Mouse (Mus musculus): ENCODE results near the gene Mob3b.

- no peak for TF ChIP-seq CTCF (IDR thresholded peaks at IDR 0.05; ENCODE audit: extremely low read depth, insufficient read depth, insufficient read length, insufficient replicate concordance)
- no peak for TF ChIP-seq POLR2A (IDR thresholded peaks at IDR 0.05; ENCODE audit: low read depth, low read length)
Measured at GRCm38 (mm10) chr4:35049742-35050058, 107.6 kb downstream of the Mob3b start.

Measured in spleen, adult 2 months (tissue).